Mouse (Mus musculus) gastrocnemius, adult 8-10 months (tissue): ENCODE measurements around the gene Serinc5. TPM values are rescaled to one million over a fixed set of nuclear protein-coding genes. Genes with fewer than 3 reads are reported as not detected.

ENCODE experiments used
- DNase-seq, 2 experiments: peaks; one replicate each; pipeline ENCODE4 v3.0.0; 2022; ENCODE audit warnings: low spot score in 2 of 2
- total RNA-seq, 4 experiments: library from RNA; stranded (reverse); gene quantifications; 2 replicates each; pipeline ENCODE4 v1.2.4; 2022

The Serinc5 gene
- total RNA-seq, 4 experiments from 2014 or later: 1.8 to 3.3 (median 2.2) TPM

GRCm38 (mm10) chr13:92613094-92613493 is 2.2 kb downstream of the Serinc5 start:
- no peak for DNase-seq

GRCm38 (mm10) chr13:92615201-92615600 is 4.3 kb downstream of the Serinc5 start:
- DNase-seq: no peak

- no peak for DNase-seq
Observed at GRCm38 (mm10) chr13:92616459-92616858, 5.6 kb downstream of the Serinc5 start.

GRCm38 (mm10) chr13:92626196-92626595 is 15.3 kb downstream of the Serinc5 start:
- DNase-seq: no peak

GRCm38 (mm10) chr13:92626725-92627124 is 15.8 kb downstream of the Serinc5 start:
- DNase-seq: no peak

- no peak for DNase-seq
Observed at GRCm38 (mm10) chr13:92629509-92629908, 18.6 kb downstream of the Serinc5 start.

GRCm38 (mm10) chr13:92631450-92631849 is 20.6 kb downstream of the Serinc5 start:
- DNase-seq: peak in 1 of 2 experiments; percentile 0

- DNase-seq: no peak
Observed at GRCm38 (mm10) chr13:92632550-92632949, 21.7 kb downstream of the Serinc5 start.

- DNase-seq: no peak
Observed at GRCm38 (mm10) chr13:92635040-92635439, 24.1 kb downstream of the Serinc5 start.

- no peak for DNase-seq
Observed at GRCm38 (mm10) chr13:92636226-92636909, 25.5 kb downstream of the Serinc5 start.

GRCm38 (mm10) chr13:92636910-92637275 is 26.0 kb downstream of the Serinc5 start:
- peak in 1 of 2 experiments; percentile 14 for DNase-seq

GRCm38 (mm10) chr13:92639093-92640014 is 28.5 kb downstream of the Serinc5 start:
- no peak for DNase-seq

- DNase-seq: no peak
Observed at GRCm38 (mm10) chr13:92644199-92644598, 33.3 kb downstream of the Serinc5 start.

GRCm38 (mm10) chr13:92644753-92645152 is 33.9 kb downstream of the Serinc5 start:
- no peak for DNase-seq

GRCm38 (mm10) chr13:92647695-92648094 is 36.8 kb downstream of the Serinc5 start:
- DNase-seq: peak; percentile 9 to 23

- no peak for DNase-seq
Observed at GRCm38 (mm10) chr13:92649111-92649510, 38.2 kb downstream of the Serinc5 start.

GRCm38 (mm10) chr13:92650956-92651355 is 40.1 kb downstream of the Serinc5 start:
- no peak for DNase-seq

GRCm38 (mm10) chr13:92652498-92652897 is 41.6 kb downstream of the Serinc5 start:
- DNase-seq: no peak

GRCm38 (mm10) chr13:92653283-92653682 is 42.4 kb downstream of the Serinc5 start:
- no peak for DNase-seq

- no peak for DNase-seq
Observed at GRCm38 (mm10) chr13:92656815-92657513, 46.1 kb downstream of the Serinc5 start.

GRCm38 (mm10) chr13:92659611-92660010 is 48.7 kb downstream of the Serinc5 start:
- no peak for DNase-seq
